Mouse (Mus musculus): ENCODE measurements around the gene Ube2q1. TPM values are rescaled to one million over a fixed set of nuclear protein-coding genes. Genes with fewer than 3 reads are reported as not detected.

Ube2q1 gene
- total RNA-seq (2021) = 10 to 100 TPM; 37.9 to 40.0 TPM

DNA sequence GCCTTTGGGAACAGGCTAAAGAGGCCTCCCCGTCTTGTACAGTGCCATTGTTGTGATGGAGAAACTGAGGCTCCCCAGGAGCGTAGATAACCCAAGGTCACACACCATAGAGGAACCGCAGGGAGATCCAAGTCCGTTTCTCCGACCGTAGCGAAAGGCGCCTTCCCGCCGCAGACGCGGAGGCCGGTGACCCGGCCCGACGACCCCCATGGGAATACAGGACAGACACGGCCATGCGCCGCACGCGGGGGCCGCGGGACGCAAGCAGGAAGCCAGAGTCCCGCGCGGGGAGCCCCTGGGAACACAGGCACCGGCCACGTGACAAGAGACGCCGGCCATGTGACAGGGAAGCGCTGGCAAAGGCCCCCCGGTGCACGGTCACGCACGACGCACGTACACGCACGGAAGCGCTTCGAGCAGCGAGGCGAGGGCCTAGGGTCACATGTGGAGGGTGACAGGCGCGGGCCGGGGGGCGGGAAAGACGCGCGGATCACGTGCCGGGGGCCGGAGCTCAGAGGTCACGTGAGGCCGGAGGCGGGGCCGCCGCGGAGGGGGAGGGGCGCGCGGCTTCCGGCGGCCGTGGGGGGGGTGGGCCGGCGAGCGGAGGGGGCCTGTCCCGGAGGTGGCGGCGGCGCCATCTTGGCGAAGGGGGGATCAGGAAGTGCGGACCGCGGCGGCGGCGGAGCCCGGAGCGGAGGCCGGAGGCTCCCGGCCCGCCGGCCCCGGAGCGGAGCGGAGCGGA, at the start of gene Ube2q1:
Gene Ube2q1, plus strand, starts transcription at position 649 of the 742 bp plus-strand sequence.
- peak; percentile 97 for DNase-seq

DNA sequence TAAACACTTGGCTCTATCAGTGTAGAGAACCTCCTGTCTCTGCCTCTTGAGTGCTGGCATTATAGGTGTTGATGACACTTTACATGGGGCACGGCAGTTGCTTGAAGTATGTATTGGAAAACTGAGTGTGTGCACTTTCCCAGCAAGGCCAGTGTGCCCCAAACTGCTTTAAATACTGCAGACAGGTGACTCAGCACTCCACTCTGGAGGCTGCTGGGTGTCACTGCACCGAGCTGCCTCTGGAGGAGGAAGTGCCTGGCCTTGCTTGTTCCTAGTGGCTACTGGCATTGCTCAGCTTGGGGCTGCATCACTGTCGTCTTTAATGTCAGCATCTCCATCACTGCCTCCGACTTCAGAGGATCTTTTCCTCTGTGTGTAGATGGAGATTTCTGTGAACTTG, 46.4 kb upstream of the Ube2q1 start:
- DNase-seq = peak; percentile 63

DNA sequence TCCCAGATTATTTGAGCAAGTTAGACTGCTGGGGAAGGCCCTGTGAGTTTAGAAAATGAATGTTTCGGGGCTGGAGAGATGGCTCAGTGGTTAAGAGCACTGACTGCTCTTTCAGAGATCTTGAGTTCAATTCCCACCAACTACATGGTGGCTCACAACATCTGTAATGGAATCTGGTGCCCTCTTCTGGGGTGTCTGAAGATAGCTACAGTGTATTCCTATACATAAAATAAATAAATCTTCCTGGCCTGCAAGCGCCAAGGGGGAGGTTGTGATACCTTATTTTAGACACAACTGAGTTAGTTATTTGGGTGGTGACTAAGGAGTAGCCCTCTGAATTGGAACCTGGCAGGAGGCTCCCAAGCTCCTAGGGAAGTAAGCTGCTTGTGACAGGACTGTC, 44.6 kb upstream of the Ube2q1 start:
- DNase-seq = no peak

DNA sequence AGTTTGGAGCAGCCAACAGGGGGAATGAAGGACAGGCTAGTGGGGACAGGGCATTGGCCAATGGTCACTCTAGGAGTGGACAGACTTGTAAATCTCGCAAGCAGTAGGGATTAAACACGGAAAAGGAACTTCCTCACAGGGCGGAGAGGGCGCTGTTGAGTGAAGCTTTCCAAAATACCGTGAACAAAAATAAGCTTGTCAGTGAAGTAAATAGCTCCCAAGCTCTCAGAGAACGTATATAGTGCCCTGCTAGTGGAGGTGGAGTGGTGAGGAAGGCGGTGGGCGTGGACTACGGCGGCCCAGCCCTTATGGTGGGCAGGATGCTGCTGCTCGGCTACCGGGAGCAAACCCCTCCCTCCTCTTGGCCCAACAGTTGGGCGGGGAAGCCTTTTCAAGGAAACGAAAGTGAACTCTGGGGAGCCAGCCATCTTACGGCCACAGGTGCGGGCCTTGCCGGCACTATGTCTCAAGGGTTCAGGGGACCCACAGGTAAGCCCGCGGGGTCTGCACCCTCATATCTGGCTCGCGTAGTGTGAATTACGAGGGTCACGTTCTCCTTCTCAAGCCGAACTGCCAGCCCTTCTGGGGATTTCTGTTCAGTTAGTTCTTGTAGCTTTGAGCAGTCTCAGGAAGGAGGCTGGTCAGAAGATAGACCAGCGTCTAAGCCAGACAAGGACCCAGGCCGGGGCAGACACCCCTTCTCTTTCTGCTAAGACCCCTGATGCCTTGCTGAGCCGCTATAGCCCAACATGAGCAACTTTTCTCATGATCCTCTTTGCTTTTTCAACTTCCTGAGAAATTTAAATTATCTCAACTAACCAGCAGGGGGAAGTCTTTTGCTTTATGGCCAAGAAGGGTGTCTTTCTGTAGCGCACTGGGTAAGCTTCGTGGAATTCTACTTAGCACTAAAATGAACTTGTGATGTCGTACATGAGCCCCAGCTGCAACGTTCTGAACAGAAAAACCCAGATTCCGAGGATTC, 42.8 kb upstream of the Ube2q1 start:
- DNase-seq = peak; percentile 85

DNA sequence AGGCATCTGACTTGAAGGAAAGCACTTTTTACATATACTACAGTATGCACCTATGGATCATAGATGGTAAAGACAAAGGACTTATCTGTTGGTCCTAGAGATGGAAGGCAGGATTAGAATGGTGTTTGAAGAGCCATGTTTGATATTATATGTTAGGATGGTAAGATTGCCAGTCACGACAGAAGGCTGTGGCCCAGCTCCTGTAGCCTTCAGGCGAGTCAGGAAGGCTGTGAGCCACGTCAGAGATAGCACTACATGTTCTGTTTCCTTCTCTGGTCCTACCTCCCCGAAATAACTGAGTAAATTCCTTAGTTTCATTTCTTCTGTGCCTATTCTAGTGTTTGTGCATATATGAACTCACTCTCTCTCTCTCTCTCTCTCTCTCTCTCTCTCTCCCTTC, 41.3 kb upstream of the Ube2q1 start:
- no peak for DNase-seq

DNA sequence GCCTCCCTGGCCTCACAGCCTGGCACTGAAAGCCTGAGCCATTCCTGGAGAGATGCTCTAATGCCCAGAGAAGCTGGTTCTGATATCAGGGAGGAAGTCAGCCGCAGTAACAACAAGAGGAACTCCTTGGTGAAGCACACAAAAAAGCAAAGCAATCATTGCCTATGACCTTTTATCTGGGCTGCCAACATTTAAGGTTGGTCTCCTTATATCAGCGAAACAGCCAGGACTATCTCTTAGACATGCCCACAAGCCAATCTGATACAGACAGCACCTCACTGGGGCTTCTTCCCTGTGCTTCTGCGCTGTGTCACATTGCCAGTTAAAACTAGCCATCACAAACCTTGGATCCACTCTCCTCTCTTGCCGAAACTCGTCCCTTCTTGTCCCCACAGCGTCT, 34.9 kb upstream of the Ube2q1 start:
- no peak for DNase-seq

DNA sequence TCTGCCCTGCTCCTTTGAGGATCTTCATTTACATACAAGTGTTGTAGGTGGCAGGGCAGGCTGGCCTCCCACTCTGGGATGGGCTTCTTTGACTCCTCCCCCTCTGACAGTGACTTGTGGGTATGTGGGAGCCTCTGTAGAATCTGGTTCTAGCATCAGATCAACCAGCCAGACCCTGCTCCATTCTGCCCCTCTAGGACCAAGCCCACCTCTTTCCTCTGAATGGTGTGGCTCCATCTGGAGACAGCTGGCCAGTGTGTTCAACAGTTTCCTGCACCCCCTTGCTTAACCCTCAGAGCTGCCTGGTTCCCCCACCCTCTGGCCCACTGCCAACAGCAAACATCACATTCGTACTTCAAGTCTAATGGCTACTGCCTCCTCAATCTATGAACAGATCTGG, 21.1 kb upstream of the Ube2q1 start:
- no peak for DNase-seq

DNA sequence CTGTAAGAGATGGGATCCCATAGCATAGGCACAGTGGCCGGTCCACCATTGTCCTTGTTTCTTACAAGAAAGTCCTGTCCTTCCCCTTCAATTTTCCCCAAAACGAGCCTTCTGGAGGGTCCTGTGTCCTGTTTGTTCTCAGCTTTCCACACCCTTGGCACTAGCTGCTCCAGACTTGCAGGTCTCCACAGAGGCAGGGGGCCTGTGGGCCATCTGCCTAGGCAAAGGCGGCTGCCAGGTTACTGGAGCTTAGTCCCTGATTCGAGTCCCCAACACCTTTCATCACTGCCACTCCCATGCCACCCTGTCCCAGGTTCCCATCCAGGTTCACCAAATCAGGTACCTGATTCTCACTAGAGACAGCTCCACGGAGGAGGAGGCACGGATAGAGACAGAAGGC, 18.1 kb upstream of the Ube2q1 start:
- DNase-seq = no peak

DNA sequence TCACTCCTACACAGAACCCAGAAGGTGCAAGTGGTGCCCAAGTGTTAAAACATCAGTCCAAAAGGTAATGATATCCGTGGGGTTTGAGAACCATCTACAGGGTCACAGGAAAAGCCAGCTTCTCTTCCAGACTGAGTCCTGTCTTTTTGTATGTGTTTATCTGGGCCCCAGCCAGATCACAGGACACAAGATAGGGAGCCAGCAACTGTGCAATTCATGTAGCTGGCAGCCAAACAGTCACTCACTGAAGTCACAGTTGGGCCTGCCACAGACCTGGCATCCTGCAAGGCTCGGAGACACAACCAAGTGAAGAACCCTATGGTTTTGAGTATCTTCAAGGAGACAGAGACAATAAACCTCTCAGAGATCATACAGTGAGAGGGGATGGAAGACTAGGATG, 15.6 kb upstream of the Ube2q1 start:
- no peak for DNase-seq

DNA sequence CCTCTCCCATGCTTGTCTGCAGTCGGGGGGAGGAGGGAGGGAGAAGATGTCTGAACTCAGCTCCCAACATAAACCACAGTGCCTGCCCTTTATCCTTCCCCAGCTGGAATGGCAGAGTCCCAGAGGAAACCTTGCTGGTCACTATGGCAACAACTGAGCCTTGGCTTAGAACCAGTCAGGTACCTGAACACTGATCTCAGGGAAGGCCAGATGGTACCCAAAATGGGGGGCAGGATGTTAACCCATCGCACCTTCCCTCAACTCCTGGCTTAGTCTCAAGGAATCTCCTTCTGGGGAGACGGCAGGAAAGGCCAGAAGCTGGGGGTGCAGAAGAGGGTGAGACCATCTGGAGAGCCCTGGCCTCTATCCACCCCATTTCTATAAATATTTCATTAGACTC, 13.6 kb upstream of the Ube2q1 start:
- no peak for DNase-seq

DNA sequence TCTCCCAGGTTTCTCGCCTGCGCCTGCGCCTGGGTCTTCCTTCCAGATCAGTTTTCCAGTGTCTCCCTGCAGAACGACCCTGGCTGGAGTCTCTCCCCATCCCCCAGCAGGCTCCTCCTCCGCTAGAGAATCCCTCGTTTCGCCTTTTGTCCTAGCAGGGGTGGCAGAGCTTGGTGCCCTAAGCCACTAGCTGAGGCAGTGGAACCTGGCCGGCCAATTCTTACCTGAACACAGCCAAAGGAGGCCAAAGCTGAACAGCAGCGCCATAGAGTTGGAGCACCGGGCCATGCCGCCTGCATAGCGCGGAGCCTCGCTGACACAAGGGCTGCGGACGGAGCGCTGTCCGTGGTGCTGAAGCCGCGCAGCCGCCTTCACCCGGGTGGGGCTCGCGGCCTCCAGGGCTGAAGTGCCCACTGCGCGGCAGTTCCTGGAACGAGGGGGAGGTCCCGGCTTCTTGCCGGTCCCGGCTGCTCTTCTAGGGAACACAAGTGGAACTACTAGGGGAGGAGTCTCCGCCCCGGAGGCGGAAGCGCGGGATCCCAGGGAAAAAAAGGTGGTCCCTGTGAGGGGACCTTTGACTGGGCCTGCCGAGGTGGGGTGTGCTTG, 9.2 kb upstream of the Ube2q1 start, which contains the start of gene Chrnb2:
Gene Chrnb2, minus strand, starts transcription at position 514 of the 606 bp plus-strand sequence.
- DNase-seq = peak; percentile 89

DNA sequence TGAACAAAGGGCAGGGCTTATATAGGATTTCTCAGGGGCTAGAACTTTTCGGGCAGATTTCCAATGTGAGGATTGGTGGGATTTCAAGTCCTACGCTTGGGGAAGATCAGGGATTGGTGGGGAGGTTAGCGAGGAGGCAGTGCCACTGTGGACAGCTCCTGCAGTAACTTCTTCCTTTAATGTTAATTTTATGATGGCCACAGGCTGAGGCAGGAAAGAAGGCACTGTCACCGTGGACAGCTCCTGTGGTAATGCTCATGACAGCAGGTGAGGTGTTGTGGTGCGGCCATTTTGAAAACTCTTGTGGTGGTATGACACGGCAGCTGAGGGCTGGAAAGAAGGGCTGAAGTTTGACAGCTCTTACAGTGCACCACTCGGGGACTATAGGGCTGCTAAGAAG, 3.8 kb upstream of the Ube2q1 start:
- no peak for DNase-seq

DNA sequence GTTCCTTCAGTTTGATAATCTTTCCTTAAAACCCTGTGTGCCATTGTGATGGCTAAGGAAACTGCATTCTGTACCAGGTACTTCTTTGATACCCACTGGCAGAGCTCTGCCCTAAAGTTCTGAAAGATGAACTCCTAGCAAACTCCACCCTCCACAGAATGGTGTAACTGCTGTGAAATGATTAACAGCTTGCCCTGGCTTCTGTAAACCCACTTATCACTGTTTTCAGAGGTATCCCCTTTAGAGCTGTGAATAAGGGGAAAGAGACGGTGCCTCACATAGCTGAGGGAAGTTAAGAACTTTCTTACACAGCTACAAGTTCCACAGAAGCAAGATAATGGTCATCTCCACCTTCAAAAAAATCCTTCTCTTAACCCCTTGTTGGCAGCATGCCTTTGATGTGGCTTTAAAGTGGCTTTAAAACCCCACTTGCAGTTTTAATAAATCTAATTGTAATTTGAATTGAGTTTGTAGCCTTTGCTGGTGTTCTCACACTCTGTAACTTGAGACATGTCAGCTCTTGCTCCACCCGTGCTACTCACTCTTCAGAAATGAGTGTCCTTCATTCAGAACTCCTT, 2.9 kb upstream of the Ube2q1 start:
- DNase-seq = no peak

DNA sequence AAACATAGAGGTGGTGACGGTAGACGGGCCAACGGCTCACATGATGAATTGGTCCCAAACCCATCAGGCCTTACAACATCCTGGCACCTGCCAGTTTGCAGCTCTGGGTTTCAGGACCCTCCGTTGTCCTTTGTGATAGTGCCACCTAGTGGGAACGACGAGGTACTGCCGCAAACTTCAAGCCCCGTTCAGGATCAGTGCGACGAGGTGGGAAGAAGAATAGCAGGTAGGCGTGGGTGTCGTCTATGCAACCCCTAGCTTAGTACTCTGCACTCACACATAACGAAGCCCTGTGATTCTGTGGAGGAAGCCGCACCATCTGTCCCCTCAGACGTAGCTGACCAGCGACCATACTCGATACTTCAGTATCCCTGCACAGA, 838 bp upstream of the Ube2q1 start:
- peak; percentile 88 for DNase-seq

DNA sequence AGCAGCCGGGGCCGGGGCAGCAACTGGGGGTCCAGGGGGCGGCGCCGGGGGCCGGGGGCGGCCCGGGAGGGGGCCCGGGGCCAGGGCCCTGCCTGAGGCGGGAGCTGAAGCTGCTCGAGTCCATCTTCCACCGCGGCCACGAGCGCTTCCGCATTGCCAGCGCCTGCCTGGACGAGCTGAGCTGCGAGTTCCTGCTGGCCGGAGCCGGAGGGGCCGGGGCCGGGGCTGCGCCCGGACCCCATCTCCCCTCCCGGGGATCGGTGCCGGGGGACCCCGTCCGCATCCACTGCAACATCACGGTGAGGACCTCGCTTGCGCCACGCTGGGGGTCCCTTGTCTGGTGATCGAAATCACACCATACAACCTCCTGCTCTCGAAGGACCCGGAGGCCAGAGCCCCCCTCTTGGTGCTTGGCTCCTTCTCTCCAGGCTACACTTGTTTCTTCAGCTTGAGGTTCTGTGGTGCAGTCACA, 360 bp downstream of the Ube2q1 start:
- peak; percentile 54 for DNase-seq

DNA sequence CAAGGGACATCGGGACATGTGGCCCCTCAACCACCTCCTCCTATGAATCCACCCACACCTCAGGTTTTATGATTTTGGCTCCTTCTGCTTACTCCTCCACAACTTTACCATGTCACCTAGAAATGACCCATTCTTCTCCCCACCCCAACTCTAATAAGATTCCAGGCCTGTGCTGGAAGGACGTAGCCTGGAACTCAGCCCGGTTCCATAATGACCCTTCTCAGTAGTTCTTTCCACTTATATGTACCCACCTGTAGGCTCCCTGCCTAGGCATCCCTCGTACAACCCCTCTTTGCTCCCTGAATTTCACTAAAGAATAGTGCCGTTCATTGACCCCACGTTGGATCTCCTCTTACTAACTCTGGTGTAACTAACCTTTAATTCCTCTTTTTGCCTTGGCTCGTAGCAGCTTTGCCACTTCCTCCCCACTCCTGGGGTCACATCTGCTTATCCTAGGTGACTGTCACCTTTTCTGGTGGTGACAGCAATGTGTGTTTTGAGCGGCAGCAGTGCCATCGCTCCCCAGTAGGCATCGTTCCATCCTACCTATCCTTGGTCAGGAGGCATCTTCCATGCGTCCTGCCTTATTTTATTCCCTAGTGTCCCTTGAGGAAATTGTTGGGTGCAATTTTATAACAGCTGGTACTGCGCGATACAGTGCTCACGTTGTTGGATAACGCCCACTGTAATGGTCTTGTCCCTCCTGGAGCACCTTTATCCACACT, 982 bp downstream of the Ube2q1 start:
- no peak for DNase-seq

DNA sequence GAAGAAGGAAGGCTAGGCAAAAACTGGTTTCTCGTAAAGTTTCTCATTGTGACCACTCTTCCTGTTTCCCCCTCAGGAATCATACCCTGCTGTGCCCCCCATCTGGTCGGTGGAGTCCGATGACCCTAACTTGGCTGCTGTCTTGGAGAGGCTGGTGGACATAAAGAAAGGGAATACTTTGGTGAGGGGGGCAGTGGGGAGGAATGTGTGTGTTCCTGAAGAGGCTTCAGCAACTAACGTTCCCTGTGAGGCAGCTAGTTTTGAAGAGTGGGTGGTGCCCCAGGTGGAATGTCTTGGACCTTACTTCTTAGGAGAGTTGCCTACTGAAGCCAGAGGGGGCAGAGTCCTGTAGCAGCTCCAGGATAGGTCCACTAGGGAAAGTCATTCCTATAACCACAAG, 2.6 kb downstream of the Ube2q1 start:
- no peak for DNase-seq

DNA sequence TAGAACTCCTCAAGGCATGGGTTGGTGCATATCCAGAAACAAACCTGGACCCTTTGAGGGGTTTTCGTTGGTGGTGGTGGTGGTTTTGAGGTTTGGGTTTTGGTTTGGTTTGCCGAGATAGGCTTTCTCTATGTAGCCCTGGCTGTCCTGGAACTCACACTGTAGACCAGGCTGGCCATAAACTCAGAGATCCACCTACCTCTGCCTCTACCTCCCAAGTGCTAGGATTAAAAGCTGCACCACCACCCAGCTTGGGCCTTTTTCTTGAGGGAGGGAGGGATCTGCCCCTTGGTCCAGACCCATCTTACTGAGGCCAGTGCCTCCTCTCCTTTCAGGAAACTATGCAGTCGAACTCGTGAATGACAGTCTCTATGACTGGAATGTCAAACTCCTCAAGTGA, 6.7 kb downstream of the Ube2q1 start:
- no peak for DNase-seq

DNA sequence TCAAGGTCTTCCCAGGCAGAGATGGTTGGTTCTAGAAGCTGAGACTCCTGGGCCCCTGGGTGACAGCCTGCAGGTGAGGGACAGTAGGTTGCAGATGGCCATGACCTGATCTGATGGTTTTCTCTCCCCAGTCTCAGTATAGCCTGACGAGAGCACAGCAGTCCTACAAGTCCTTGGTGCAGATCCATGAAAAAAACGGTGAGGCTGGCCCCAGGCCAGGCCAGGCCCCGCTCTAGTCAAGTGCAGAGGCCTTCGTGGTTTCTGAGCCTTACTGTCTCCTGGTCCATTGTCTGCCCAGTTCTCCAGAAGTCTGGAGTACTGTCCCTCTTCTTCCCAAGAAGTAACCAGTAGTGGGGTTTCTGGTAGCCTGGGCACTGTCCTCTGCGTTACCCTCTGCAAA, 8.2 kb downstream of the Ube2q1 start:
- no peak for DNase-seq

DNA sequence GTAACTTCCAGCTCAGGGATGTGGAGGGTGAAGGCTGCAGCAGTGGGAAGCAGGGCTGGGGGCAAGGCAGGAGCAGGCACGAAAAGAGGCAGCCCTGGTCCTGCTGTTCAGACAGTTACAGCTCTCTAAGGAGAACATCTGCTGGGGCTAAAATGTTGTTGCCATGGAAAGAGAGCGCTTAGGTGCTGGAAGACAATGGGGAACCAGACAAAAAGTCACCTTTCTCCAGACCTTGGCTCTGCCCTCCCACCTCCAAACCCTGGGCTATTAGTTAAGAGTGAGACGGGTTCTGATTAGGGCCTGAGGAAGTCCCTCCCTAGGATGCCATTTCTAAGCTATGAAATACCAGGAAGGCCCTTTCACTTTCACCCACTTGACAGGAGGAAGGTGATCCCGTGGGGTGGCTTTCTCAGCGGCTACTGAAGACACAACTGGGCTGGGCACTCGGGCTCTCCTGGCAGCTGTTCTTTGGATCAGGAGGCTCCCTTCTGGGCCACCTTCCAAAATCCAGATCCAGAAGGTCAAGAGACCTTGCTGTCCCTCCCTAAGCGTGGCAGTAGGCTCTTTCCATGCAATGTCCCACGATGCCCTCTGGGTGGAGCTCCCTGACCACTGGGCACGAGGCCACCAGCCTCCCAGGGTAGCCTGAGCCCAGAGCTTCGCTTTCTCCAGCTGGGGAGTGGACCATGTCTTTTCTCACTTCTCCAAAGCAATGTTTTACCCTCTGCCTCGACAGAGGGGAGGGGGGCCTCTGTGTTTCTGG, 11.8 kb downstream of the Ube2q1 start:
- DNase-seq = peak; percentile 93

DNA sequence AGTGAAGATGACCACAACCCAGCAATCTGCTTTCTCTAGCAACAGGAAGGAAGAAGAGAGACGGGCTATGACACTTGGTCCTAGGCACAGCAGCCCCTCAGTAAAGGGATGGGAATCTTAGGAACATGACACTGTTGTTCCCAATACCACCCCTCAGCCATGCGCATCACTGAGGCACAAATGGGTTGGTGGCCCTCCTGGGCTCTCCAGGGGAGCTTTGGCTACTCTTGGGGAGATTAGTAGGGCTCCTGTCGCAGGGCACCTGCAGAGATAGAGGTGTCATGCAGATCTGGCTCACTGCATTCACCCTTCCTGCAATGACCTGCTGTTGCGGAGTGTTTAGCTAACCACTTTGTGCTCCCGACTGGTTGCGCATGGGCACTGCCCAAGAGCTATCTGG, 12.9 kb downstream of the Ube2q1 start:
- DNase-seq = no peak

Measured in heart, postnatal 4 days (tissue).